Mouse (Mus musculus) embryonic fibroblast, embryonic 13.5 days (primary cell): ENCODE measurements around the gene Ryr2. TPM values are rescaled to one million over a fixed set of nuclear protein-coding genes. Genes with fewer than 3 reads are reported as not detected.
"Not testable (repeated sequence)": the region's sequence is repeated elsewhere in the genome, so short reads cannot be mapped to it uniquely, and the experiment has no call there.

ENCODE experiments used
- H3K27ac ChIP-seq: 2 replicates; pipeline ENCODE4 v1.5.1; 2012; ENCODE audit warnings: low read length, control low read depth, inconsistent platforms; ENCODE audit not compliant: insufficient read depth
- H3K4me1 ChIP-seq: 2 replicates; pipeline ENCODE4 v1.6.1; 2011; ENCODE audit warnings: low read length; ENCODE audit not compliant: control insufficient read depth, insufficient read depth
- H3K4me3 ChIP-seq: 2 replicates; pipeline ENCODE4 v1.5.1; 2011; ENCODE audit warnings: mild to moderate bottlenecking, control low read depth, low read length; ENCODE audit not compliant: insufficient read depth
- CTCF ChIP-seq: IDR thresholded peaks from 2 replicates; pipeline ENCODE4 v1.5.1; 2011; ENCODE audit warnings: mild to moderate bottlenecking, control low read depth, low read length, moderate library complexity, borderline replicate concordance; ENCODE audit not compliant: insufficient read depth
- POLR2A ChIP-seq: IDR thresholded peaks from 2 replicates; pipeline ENCODE4 v1.6.1; 2011; ENCODE audit warnings: low read depth, mild to moderate bottlenecking, control low read depth, low read length, moderate library complexity
- polyA plus RNA-seq: library from polyadenylated mRNA; stranded (reverse); fragments of >200 nt; gene quantifications from 2 replicates; pipeline ENCODE4 v1.2.4, GENCODE M21; 2011; ENCODE audit warnings: low read depth; ENCODE audit not compliant: missing spikeins, insufficient read length

The Ryr2 gene
- 0.05 and 0.14 TPM in 2 replicates for polyA plus RNA-seq

DNA sequence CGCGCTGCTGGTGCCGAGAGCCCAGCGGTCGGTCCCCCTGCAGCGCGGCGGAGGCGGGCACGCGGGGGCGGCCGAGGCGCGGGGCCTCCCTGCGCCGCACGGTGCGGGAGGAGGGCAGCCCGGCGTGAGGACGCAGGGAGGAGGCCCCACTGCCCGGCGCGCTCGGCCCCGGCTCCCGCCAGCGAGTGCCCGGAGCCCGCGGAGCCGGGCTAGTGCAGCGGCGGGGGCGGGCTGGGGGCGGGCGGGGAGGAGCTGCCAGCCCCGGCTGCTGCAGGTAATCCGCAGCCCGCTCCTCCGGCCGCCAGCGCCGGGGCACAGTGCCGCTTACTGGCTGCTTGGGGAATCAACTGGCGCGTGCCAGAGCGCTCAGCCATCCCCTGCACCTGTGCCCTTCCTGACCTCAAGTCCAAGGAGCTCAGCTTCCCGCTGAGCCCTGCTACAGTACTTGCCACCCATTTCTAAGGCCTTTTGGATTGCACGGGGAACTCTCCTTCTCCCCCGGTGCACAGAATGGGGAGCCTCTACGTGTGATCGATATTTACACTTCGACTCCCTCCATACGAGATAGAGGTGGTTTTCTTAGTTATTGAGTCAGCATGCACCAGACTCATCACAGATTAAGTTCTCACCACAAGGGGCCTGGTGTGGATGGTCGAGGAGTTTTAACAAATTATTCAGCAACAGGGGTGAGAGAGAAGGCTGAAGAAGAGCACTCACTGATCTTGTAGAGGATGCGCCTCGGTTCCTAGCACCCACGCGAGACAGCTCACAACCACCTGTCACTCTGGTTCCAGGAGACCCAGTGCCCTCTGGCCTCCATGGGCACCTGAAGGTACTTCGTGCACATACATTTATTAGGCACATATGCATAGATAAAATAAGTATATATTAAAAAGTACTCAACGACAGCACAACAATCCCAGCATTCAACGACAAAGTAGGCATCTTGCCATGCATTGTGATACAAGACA lies at the start of gene Ryr2:
Gene Ryr2, minus strand, starts transcription at position 284 of the 971 bp plus-strand sequence.
- Histone ChIP-seq H3K27ac (no peak within 1 kb of the TSS), H3K4me3 (peak within 1 kb of the TSS; percentile 32; the same call in 1 of the 2 replicates), H3K4me1 (no peaks in the 10 kb centered on the region)
- TF ChIP-seq POLR2A (no peak), CTCF (peak; percentile 58)

DNA sequence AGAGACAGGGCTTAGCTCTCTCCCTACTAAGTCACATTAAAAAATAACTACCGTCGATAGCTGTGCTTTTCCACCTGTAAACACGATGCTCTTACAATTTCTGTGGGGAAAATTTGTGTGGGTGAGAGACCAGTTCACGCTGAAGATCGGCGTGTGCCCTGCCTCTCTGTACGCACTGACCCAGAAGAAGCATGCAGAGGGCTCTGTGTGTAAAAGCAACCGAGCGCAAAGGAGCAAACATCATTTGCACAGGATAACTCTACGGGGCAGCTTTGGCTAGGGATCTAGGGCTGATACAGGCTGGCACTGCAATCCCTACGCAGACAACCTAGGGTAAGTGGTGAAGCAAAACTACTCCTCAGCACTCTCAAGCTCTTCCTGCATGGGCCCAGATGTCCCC lies 47.2 kb upstream of the Ryr2 start:
- Histone ChIP-seq H3K27ac (no peak overlapping the region), H3K4me3 (no peak overlapping the region), H3K4me1 (no peaks in the 10 kb centered on the region)
- no peak for TF ChIP-seq POLR2A
- no peak for TF ChIP-seq CTCF

GRCm38 (mm10) chr13:12146918-12147507 lies 40.3 kb upstream of the Ryr2 start:
- Histone ChIP-seq H3K4me1 (no peaks in the 10 kb centered on the region), H3K27ac (no peak overlapping the region), H3K4me3 (no peak overlapping the region)
- TF ChIP-seq CTCF (no peak), POLR2A (no peak)

DNA sequence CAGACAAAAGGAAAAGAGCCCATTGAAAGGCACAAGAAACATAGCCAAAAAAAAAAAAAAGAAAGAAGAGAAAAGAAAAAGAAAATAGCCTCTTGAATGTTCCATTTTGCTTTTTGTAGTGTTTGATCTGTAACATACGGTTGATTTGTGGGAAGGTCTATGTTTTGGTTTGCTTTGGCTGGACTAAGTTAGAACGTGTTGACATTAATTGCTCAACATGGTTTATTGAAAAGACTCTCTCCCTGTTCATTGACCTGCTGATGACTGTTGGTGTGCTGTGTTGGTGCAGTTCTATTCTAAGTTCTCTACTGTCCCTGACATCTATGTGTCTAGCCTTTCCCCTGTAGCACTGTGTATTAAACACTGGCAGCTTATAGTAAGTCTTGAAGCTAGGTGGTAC lies 39.7 kb upstream of the Ryr2 start:
- Histone ChIP-seq H3K27ac (no peak overlapping the region), H3K4me3 (no peak overlapping the region), H3K4me1 (no peaks in the 10 kb centered on the region)
- no peak for TF ChIP-seq CTCF
- TF ChIP-seq POLR2A, result no peak

GRCm38 (mm10) chr13:12143347-12143746 lies 36.6 kb upstream of the Ryr2 start:
- TF ChIP-seq CTCF, result no peak
- no peak for TF ChIP-seq POLR2A
- Histone ChIP-seq H3K27ac (no peak overlapping the region), H3K4me3 (no peak overlapping the region), H3K4me1 (no peaks in the 10 kb centered on the region)

GRCm38 (mm10) chr13:12136461-12136860 lies 29.7 kb upstream of the Ryr2 start:
- H3K27ac ChIP-seq, H3K4me1 ChIP-seq, H3K4me3 ChIP-seq: not testable (repeated sequence)

DNA sequence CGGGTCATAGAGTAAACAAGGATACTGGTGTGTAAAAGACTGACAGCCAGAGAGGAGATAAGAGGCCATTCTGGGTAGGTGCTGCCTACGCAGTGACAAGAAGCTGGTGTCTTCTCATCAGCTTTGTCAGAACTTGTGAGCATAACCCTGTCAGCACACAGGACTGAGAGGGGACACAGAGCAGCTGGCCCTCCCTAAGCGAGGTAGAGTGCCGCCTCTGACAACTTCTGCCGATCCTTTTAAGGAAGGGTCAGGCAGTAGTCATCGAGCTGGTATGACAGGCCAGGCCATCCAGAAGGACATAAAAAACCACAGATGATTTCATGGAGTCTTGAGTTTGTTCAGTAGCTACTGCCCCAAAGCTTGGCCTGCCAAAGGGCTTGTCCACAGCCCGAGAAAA lies 26.8 kb upstream of the Ryr2 start:
- TF ChIP-seq POLR2A (no peak), CTCF (no peak)
- no peaks in the 10 kb centered on the region for H3K4me1 ChIP-seq
- H3K27ac ChIP-seq, result no peak overlapping the region
- no peak overlapping the region for H3K4me3 ChIP-seq

- TF ChIP-seq POLR2A, result no peak
- TF ChIP-seq CTCF, result no peak
- Histone ChIP-seq H3K27ac (no peak overlapping the region), H3K4me1 (no peaks in the 10 kb centered on the region), H3K4me3 (no peak overlapping the region)
These were observed 25.5 kb upstream of the Ryr2 start for GRCm38 (mm10) chr13:12132160-12132710.

GRCm38 (mm10) chr13:12129121-12129520 lies 22.4 kb upstream of the Ryr2 start:
- TF ChIP-seq CTCF, result no peak
- no peak for TF ChIP-seq POLR2A
- Histone ChIP-seq H3K4me3 (no peak overlapping the region), H3K27ac (no peak overlapping the region), H3K4me1 (no peaks in the 10 kb centered on the region)

GRCm38 (mm10) chr13:12126099-12126498 lies 19.4 kb upstream of the Ryr2 start:
- Histone ChIP-seq H3K27ac (no peak overlapping the region), H3K4me1 (no peaks in the 10 kb centered on the region), H3K4me3 (no peak overlapping the region)
- no peak for TF ChIP-seq CTCF
- no peak for TF ChIP-seq POLR2A
